Comparison of ENCODE assay signal across 19 mouse cellular contexts in the genomic region with DNA sequence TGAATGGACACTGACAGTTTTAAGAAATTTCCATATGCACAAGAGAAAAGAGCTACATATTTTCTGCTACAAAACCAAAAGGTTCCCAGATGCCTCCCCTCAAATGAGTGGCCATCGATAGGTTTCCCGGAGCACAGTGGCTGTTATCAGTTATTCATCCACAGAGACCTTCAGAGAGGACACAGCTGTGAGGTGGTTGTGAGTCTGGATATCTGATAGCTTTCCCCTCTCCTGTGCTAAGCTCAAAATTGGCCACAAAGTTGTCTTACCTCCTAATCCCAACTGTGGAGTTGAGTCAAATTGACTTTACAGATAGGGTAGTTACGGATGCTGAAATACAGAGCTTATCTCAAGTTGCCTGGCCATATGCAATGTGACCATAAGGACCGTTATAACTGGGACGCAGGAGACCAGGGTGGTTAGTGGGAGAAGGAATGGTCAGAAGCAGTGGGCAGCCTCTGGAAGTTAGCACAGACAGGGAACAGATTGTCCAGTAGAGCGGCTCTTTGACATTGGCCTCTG.
DNase-seq lines count a peak whose midpoint lies in the region; ATAC-seq and TF ChIP-seq lines count a peak whose summit lies in the region.
"Had no signal": no experiment of that assay in that cellular context is flagged by ENCODE, and none has a peak within 500 bp of the region (broad histone marks: within the 10 kb centered on the region; RNA-seq: fewer than 3 reads in every experiment).

No protein-coding gene starts in this region.

- peaks cover 5% of the 10 kb centered on the region; the same call in 1 of the 2 replicates for H3K4me1 ChIP-seq in liver, embryonic 16.5 days (ENCODE audit: control insufficient read depth, low read depth, low read length)
- H3K4me1 ChIP-seq: midbrain, embryonic 15.5 days had no signal

- peak overlapping the region; percentile 55 for H3K4me2 ChIP-seq in liver, embryonic 16.5 days (ENCODE audit: low read depth, low read length)

- 39% methylated on average over 6 of the region's 6 CpGs for WGBS in liver, embryonic 16.5 days (ENCODE audit: insufficient replicate concordance)

- H3K9me3 ChIP-seq in liver, embryonic 16.5 days (replicated peaks; ENCODE audit: control insufficient read depth, low read length): no peaks in the 10 kb centered on the region
- H3K9me3 ChIP-seq: forebrain, embryonic 10.5 days; heart, embryonic 13.5 days; hindbrain, embryonic 13.5 days; limb, embryonic 15.5 days; midbrain, embryonic 15.5 days; neural tube, embryonic 13.5 days; stomach, embryonic 15.5 days had no signal

- no peak overlapping the region for H3K4me3 ChIP-seq in layer of hippocampus, adult 2 months
- peak overlapping the region; percentile 36 for H3K4me3 ChIP-seq in liver, embryonic 16.5 days (ENCODE audit: low read depth, low read length)
- H3K4me3 ChIP-seq: heart, adult 2 months; myocyte; stomach, embryonic 15.5 days had no signal

- 0 out of 2 replicates have a peak, but pooled peaks have one; percentile 26 for ATAC-seq in cerebellum, adult (ENCODE audit: insufficient number of reproducible peaks, low FRiP score, low TSS enrichment)
- ATAC-seq in liver, embryonic 16.5 days (ENCODE audit: low read depth): peak; percentile 22; the same call in 1 of the 2 replicates

- no peaks in the 10 kb centered on the region for H3K27me3 ChIP-seq in liver, embryonic 16.5 days (ENCODE audit: control insufficient read depth, insufficient read depth, low read depth, low read length)
- H3K27me3 ChIP-seq: heart, embryonic 13.5 days; hindbrain, embryonic 13.5 days; limb, embryonic 15.5 days; midbrain, embryonic 15.5 days; neural tube, embryonic 13.5 days; stomach, embryonic 15.5 days had no signal

- DNase-seq in cerebellum, adult 9-10 months: no peak
- no peak for DNase-seq in layer of hippocampus, adult 2 months (ENCODE audit: low spot score in 2 of 2)
- DNase-seq in layer of hippocampus, adult 18-20 months (ENCODE audit: low spot score in 2 of 2): no peak
- DNase-seq in MEL-GATA-1-ER (ENCODE audit: extremely low read depth, low read depth): peak; percentile 26
- no peak for DNase-seq in ovary, adult 18-20 months (ENCODE audit: low spot score)
- no peak for DNase-seq in left cerebral cortex, postnatal 36 days (ENCODE audit: low spot score in 2 of 2)
- DNase-seq: gastrocnemius, postnatal 25 days had no signal

- H3K36me3 ChIP-seq in liver, embryonic 16.5 days (ENCODE audit: control insufficient read depth, insufficient read depth): no peaks in the 10 kb centered on the region
- H3K36me3 ChIP-seq: forebrain, embryonic 10.5 days; heart, embryonic 13.5 days; hindbrain, embryonic 13.5 days; limb, embryonic 15.5 days; midbrain, embryonic 15.5 days; neural tube, embryonic 13.5 days; stomach, embryonic 15.5 days had no signal

- no peak overlapping the region for H3K9ac ChIP-seq in liver, embryonic 16.5 days (ENCODE audit: low read depth, low read length)
- H3K9ac ChIP-seq: heart, embryonic 13.5 days; hindbrain, embryonic 13.5 days; limb, embryonic 15.5 days; stomach, embryonic 15.5 days had no signal

- intact Hi-C loops in left cerebral cortex, postnatal 36 days (cut with DNase I): loop anchor here (5.0 kb wide), 2 partner anchors 94 to 384 kb away; a partner anchor contains a TSS

- H3K27ac ChIP-seq in layer of hippocampus, adult 2 months: peak overlapping the region; percentile 23; the same call in 1 of the 2 replicates
- no peak overlapping the region for H3K27ac ChIP-seq in liver, embryonic 16.5 days (ENCODE audit: low read length)
- H3K27ac ChIP-seq: forebrain, embryonic 10.5 days; heart, adult 2 months; heart, embryonic 13.5 days; hindbrain, embryonic 13.5 days; limb, embryonic 15.5 days; macrophage; neural tube, embryonic 13.5 days; stomach, embryonic 15.5 days had no signal

- no peak for TF ChIP-seq CTCF in layer of hippocampus, adult 2 months (conservative IDR thresholded peaks at IDR 0.05)
